Mouse (Mus musculus) liver, adult 2 months (tissue): ENCODE data around the gene Clec4e. TPM values are rescaled to one million over a fixed set of nuclear protein-coding genes. Genes with fewer than 3 reads are reported as not detected.

ENCODE experiments used
- DNase-seq: peaks from one replicate; pipeline ENCODE4 v3.0.0-alpha.2; 2011; ENCODE audit warnings: low read depth, low spot score; ENCODE audit errors: extremely low read depth
- H3K27ac ChIP-seq: fragments of 200-500 bp; replicated peaks from 2 replicates; pipeline ENCODE4 v1.5.1; 2012; ENCODE audit warnings: low read depth, mild to moderate bottlenecking, control low read depth, inconsistent platforms, low read length; ENCODE audit not compliant: insufficient read depth
- H3K27me3 ChIP-seq: fragments of 200-500 bp; 2 replicates; pipeline ENCODE4 v1.6.1; 2012; ENCODE audit warnings: mild to moderate bottlenecking, moderate library complexity, low read length, inconsistent platforms; ENCODE audit not compliant: control insufficient read depth, insufficient read depth
- H3K36me3 ChIP-seq: fragments of 200-500 bp; 2 replicates; pipeline ENCODE4 v1.6.1; 2012; ENCODE audit warnings: low read length, inconsistent platforms; ENCODE audit not compliant: control insufficient read depth, insufficient read depth
- H3K4me1 ChIP-seq: fragments of 200-500 bp; 2 replicates; pipeline ENCODE4 v1.6.1; 2011; ENCODE audit warnings: low read length; ENCODE audit not compliant: control insufficient read depth, insufficient read depth
- H3K4me3 ChIP-seq: fragments of 200-500 bp; 2 replicates; pipeline ENCODE4 v1.5.1; 2011; ENCODE audit warnings: low read depth, mild to moderate bottlenecking, control low read depth, low read length, moderate library complexity; ENCODE audit not compliant: insufficient read depth
- H3K79me2 ChIP-seq: fragments of 200-500 bp; 2 replicates; pipeline ENCODE4 v1.6.1; 2012; ENCODE audit warnings: inconsistent platforms, mild to moderate bottlenecking, low read length, moderate library complexity; ENCODE audit not compliant: control insufficient read depth, insufficient read depth
- H3K9ac ChIP-seq: fragments of 200-500 bp; 2 replicates; pipeline ENCODE4 v1.6.1; 2012; ENCODE audit warnings: low read depth, mild to moderate bottlenecking, control low read depth, inconsistent platforms, low read length
- CTCF ChIP-seq: fragments of 200-500 bp; IDR thresholded peaks from 2 replicates; pipeline ENCODE4 v1.5.1; 2011; ENCODE audit warnings: low read depth, low read length, control low read depth
- POLR2A ChIP-seq: fragments of 200-500 bp; IDR thresholded peaks from 2 replicates; pipeline ENCODE4 v1.6.1; 2011; ENCODE audit warnings: low read length, control low read depth; ENCODE audit not compliant: insufficient read depth; ENCODE audit errors: extremely low read depth
- WGBS: fragments of 180-500 bp; shearing (Covaris S2); methylation state at CpG from one replicate; pipeline ENCODE4 v1.1.7; 2018; 5-methylcytosine and 5-hydroxymethylcytosine counted together
- polyA plus RNA-seq: library from polyadenylated mRNA; depleted of rRNA; stranded (reverse); fragments of >200 nt; gene quantifications from 2 replicates; pipeline ENCODE4 v1.2.3, GENCODE M21; 2012
- total RNA-seq: library from RNA; depleted of rRNA; stranded (reverse); fragments of >200 nt; gene quantifications from 2 replicates; pipeline ENCODE4 v1.2.3, GENCODE M21; 2014

Clec4e gene
- total and polyA plus RNA-seq, 2 experiments, result 0.09 TPM; not detected in 1

DNA sequence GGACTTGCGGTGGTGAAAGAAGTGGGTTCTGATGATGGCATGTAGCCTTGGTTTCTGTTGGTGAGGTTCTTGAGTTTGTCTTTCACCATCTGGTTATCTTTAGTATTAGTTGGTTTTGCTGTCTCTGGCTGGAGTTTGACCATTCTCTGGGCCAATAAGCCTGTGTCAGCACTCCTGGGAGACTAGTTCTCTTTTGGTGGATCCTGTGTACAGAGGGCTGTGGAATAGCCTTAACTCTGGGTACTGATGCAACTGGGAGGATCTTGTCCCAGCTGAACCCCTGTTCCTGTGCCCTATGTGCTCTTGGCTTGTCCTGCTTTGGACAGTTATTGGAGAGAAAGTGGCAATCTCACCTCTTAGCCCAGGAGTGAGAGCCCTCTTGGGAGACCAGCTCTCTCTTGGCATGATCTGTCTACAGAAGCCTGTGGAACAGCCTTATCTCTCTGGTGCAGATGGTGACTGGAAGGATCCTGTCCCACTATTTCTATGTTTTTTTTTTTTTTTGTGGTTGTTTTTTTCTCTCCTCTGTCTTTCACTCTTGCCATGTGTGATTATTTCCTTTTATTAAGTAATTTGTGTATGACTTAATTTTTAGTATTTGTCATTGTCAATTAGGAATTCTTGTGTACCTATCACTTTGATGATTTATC, 3.2 kb upstream of the Clec4e start:
- WGBS, result 98% methylated on average over 1 of the region's 1 CpGs
- DNase-seq, result no peak
- Histone ChIP-seq H3K4me3 (no peak overlapping the region), H3K9ac (no peak overlapping the region), H3K27ac (no peak overlapping the region), H3K36me3 (no peaks in the 10 kb centered on the region), H3K79me2 (no peaks in the 10 kb centered on the region), H3K27me3 (no peaks in the 10 kb centered on the region), H3K4me1 (no peaks in the 10 kb centered on the region)
- TF ChIP-seq CTCF (no peak), POLR2A (no peak)

DNA sequence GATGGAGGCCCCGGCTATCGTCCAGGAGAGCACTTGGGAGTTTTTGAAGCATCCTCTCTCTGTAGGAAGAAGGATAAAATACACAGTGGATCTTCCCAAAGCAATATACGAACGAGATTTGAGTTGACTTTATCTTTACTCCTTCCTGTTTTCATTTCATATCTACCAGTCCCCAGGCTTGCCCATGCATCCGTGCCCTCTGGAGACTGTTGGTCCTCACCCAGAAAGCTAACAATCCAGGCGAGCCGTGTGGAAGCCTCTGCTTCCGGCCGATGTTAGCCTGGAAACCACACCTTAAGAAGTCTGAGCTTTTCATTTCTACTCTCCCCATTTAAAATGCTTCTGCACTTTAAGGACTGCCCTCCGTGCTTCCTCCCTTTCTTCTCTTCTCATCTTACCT, 739 bp downstream of the Clec4e start:
- Histone ChIP-seq H3K4me1 (no peaks in the 10 kb centered on the region), H3K27ac (no peak overlapping the region), H3K9ac (no peak overlapping the region), H3K4me3 (no peak overlapping the region), H3K27me3 (no peaks in the 10 kb centered on the region), H3K79me2 (no peaks in the 10 kb centered on the region), H3K36me3 (no peaks in the 10 kb centered on the region)
- DNase-seq, result no peak
- TF ChIP-seq CTCF (no peak), POLR2A (no peak)
- 73% methylated on average over 10 of the region's 10 CpGs for WGBS

DNA sequence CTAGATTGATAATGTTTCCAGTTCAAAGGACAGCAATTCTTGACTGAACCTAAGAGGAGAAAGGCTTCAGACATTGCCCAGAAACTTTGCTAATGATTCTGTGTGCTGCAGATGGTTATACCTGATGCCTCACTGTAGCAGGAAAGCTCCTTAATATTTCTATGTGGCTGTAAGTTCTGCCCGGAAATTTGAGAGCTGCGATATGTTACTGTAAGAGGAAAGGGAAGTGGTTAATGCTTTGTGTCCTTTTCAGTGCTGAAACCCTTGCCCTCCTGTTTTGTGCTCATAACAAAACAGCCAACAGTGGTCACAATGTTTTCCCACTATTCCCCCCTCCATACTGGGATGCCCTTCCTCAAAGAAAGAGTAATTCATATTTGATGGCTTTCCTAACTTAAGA, 3.4 kb downstream of the Clec4e start:
- Histone ChIP-seq H3K36me3 (no peaks in the 10 kb centered on the region), H3K9ac (no peak overlapping the region), H3K4me1 (no peaks in the 10 kb centered on the region), H3K27ac (no peak overlapping the region), H3K79me2 (no peaks in the 10 kb centered on the region), H3K27me3 (no peaks in the 10 kb centered on the region), H3K4me3 (no peak overlapping the region)
- TF ChIP-seq CTCF (no peak), POLR2A (no peak)
- 76% methylated on average over 2 of the region's 2 CpGs for WGBS
- no peak for DNase-seq

DNA sequence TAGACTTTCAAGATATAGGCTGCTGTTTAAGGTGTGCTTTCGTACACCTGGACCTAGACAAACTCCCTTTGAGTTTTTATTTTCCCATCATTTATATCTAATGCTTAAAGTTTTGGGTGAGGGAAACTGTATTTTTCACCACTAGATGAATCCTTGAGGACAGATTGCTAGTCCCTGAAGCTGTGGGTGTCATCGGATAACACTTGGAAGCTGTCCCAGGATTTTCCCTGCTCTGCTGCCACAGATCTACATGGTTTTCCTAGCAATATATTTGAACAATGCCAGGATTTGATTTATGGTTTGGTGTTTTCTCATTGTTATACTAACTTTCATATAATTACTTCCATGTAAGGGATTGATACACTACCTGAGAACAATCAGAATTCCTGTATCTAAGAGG, 10.2 kb downstream of the Clec4e start:
- no peaks in the 10 kb centered on the region for H3K79me2 ChIP-seq
- H3K27me3 ChIP-seq, result no peaks in the 10 kb centered on the region
- no peak for DNase-seq
- TF ChIP-seq POLR2A (no peak), CTCF (no peak)
- H3K4me3 ChIP-seq, result no peak overlapping the region
- no peak overlapping the region for H3K9ac ChIP-seq
- no peaks in the 10 kb centered on the region for H3K36me3 ChIP-seq
- H3K27ac ChIP-seq, result no peak overlapping the region
- 89% methylated on average over 2 of the region's 2 CpGs for WGBS
- H3K4me1 ChIP-seq, result no peaks in the 10 kb centered on the region

DNA sequence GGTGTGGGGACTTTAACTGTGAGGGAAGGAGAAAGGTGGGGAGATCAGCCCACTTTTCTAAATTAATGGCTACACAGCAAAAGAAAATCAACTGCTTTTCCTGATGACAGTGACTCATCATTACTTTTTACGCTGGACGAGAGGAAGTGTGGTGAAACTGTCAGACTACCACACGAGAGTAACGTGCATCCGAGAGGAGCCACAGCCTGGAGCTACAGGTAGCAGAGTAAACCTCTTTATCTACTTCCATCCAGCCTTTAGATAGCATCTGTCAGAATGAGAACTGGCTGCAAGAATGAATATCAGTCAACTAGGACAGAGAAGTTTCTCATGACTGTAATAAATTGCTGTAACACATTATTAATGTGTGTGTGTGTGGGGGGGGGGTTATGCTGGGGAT, 22.7 kb downstream of the Clec4e start:
- Histone ChIP-seq H3K4me3 (no peak overlapping the region), H3K79me2 (no peaks in the 10 kb centered on the region), H3K36me3 (no peaks in the 10 kb centered on the region), H3K4me1 (no peaks in the 10 kb centered on the region), H3K27ac (no peak overlapping the region), H3K9ac (no peak overlapping the region), H3K27me3 (no peaks in the 10 kb centered on the region)
- no peak for DNase-seq
- TF ChIP-seq POLR2A (no peak), CTCF (no peak)
- 71% methylated on average over 5 of the region's 5 CpGs for WGBS

DNA sequence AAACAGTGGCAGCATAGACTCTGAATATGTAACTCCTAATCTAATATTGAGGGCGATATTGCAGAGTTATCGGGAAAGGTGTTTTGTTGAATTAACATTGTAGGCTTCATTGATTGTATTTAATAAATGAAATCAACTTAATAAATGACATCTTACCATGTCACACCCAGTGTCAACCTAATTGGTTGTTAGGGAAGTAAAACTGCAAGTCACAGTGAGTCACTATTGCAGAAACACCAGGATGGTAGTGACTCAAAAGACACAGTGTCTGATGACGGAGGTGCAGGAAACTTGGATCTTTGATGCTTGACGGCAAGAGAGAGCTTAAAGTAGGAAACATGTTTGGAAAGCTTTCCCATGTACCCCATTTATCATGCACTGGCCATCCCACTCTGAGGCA, 23.9 kb downstream of the Clec4e start:
- no peak for TF ChIP-seq POLR2A
- TF ChIP-seq CTCF, result no peak
- Histone ChIP-seq H3K79me2 (no peaks in the 10 kb centered on the region), H3K27ac (no peak overlapping the region), H3K36me3 (no peaks in the 10 kb centered on the region), H3K4me3 (no peak overlapping the region), H3K4me1 (no peaks in the 10 kb centered on the region), H3K9ac (no peak overlapping the region), H3K27me3 (no peaks in the 10 kb centered on the region)
- WGBS, result 89% methylated on average over 4 of the region's 4 CpGs
- no peak for DNase-seq
